Mouse (Mus musculus): Measurements from ENCODE around the gene Insm1.

Gene Insm1

GRCm38 (mm10) chr2:146221076-146221928 is at the start of gene Insm1:
Insm1 (plus strand) TSS chr2:146221921.
- peak; percentile 45 to 84 for DNase-seq (ENCODE audit: low spot score in 2 of 2)

- DNase-seq (ENCODE audit: low spot score in 2 of 2): no peak
Measured at GRCm38 (mm10) chr2:146172106-146172505, 49.6 kb upstream of the Insm1 start.

- no peak for DNase-seq (ENCODE audit: low spot score in 2 of 2)
Measured at GRCm38 (mm10) chr2:146174173-146174572, 47.5 kb upstream of the Insm1 start.

- no peak for DNase-seq (ENCODE audit: low spot score in 2 of 2)
Measured at GRCm38 (mm10) chr2:146178718-146179117, 43.0 kb upstream of the Insm1 start.

GRCm38 (mm10) chr2:146183830-146184793 is 37.6 kb upstream of the Insm1 start:
- peak in 1 of 2 experiments; percentile 41 for DNase-seq (ENCODE audit: low spot score in 2 of 2)

- no peak for DNase-seq (ENCODE audit: low spot score in 2 of 2)
Measured at GRCm38 (mm10) chr2:146196126-146196525, 25.6 kb upstream of the Insm1 start.

GRCm38 (mm10) chr2:146197947-146198346 is 23.8 kb upstream of the Insm1 start:
- DNase-seq (ENCODE audit: low spot score in 2 of 2): no peak

- DNase-seq (ENCODE audit: low spot score in 2 of 2): no peak
Measured at GRCm38 (mm10) chr2:146210968-146211367, 10.8 kb upstream of the Insm1 start.

GRCm38 (mm10) chr2:146214715-146215114 is 7.0 kb upstream of the Insm1 start:
- DNase-seq (ENCODE audit: low spot score in 2 of 2): peak in 1 of 2 experiments; percentile 59

- DNase-seq (ENCODE audit: low spot score in 2 of 2): no peak
Measured at GRCm38 (mm10) chr2:146216111-146217064, 5.3 kb upstream of the Insm1 start.

GRCm38 (mm10) chr2:146217227-146217980 is 4.3 kb upstream of the Insm1 start:
- DNase-seq (ENCODE audit: low spot score in 2 of 2): peak in 1 of 2 experiments; percentile 35

GRCm38 (mm10) chr2:146218161-146218691 is 3.5 kb upstream of the Insm1 start:
- peak in 1 of 2 experiments; percentile 44 for DNase-seq (ENCODE audit: low spot score in 2 of 2)

GRCm38 (mm10) chr2:146218881-146219535 is 2.7 kb upstream of the Insm1 start:
- DNase-seq (ENCODE audit: low spot score in 2 of 2): no peak

GRCm38 (mm10) chr2:146219791-146220190 is 1.9 kb upstream of the Insm1 start:
- DNase-seq (ENCODE audit: low spot score in 2 of 2): no peak

GRCm38 (mm10) chr2:146220591-146221075 is 1.1 kb upstream of the Insm1 start:
- DNase-seq (ENCODE audit: low spot score in 2 of 2): peak in 1 of 2 experiments; percentile 61

GRCm38 (mm10) chr2:146221929-146222278 is 183 bp downstream of the Insm1 start:
- DNase-seq (ENCODE audit: low spot score in 2 of 2): peak; percentile 69 to 94

GRCm38 (mm10) chr2:146222279-146223175 is 806 bp downstream of the Insm1 start:
- DNase-seq (ENCODE audit: low spot score in 2 of 2): peak in 1 of 2 experiments; percentile 53

GRCm38 (mm10) chr2:146223176-146223905 is 1.6 kb downstream of the Insm1 start:
- DNase-seq (ENCODE audit: low spot score in 2 of 2): peak in 1 of 2 experiments; percentile 63
